Mouse (Mus musculus): Measurements from ENCODE around the gene 2810004N23Rik. TPM values are rescaled to one million over a fixed set of nuclear protein-coding genes. Genes with fewer than 3 reads are reported as not detected.

The 2810004N23Rik gene
- polyA plus RNA-seq, 1 experiment from 2014 or later: 41.9 TPM

GRCm38 (mm10) chr8:124831941-124832340 lies 31.0 kb downstream of the 2810004N23Rik start:
- 58% methylated on average over 6 of the region's 6 CpGs for whole genome bisulfite sequencing
- Histone ChIP-seq H3K9ac (ENCODE audit: low read length) (no peak overlapping the region), H3K36me3 (ENCODE audit: control insufficient read depth, insufficient read depth, low read length) (no peaks in the 10 kb centered on the region), H3K27me3 (ENCODE audit: control insufficient read depth, insufficient read depth, low read length) (no peaks in the 10 kb centered on the region), H3K4me1 (ENCODE audit: control insufficient read depth in 2 of 2, insufficient read depth in 2 of 2, low read length in 2 of 2) (peaks cover 16 to 19% of the 10 kb centered on the region in 2 experiments), H3K9me3 (ENCODE audit: control insufficient read depth, low read length) (no peaks in the 10 kb centered on the region), H3K4me2 (ENCODE audit: low read length) (no peak overlapping the region), H3K27ac (replicated peaks in 1 of 2; ENCODE audit: control insufficient read depth in 1 of 2, insufficient read depth in 1 of 2, low read depth in 2 of 2, low read length in 2 of 2) (no peak overlapping the region), H3K4me3 (ENCODE audit: control insufficient read depth in 1 of 2, insufficient read depth in 1 of 2, low read depth in 1 of 2, low read length in 2 of 2) (no peak overlapping the region)
- ATAC-seq (ENCODE audit: insufficient number of reproducible peaks, insufficient read depth, low FRiP score, low read depth): no peak

GRCm38 (mm10) chr8:124831531-124831930 lies 31.4 kb downstream of the 2810004N23Rik start:
- Histone ChIP-seq H3K4me2 (ENCODE audit: low read length) (no peak overlapping the region), H3K4me3 (ENCODE audit: control insufficient read depth in 1 of 2, insufficient read depth in 1 of 2, low read depth in 1 of 2, low read length in 2 of 2) (no peak overlapping the region), H3K27ac (replicated peaks in 1 of 2; ENCODE audit: control insufficient read depth in 1 of 2, insufficient read depth in 1 of 2, low read depth in 2 of 2, low read length in 2 of 2) (no peak overlapping the region), H3K4me1 (ENCODE audit: control insufficient read depth in 2 of 2, insufficient read depth in 2 of 2, low read length in 2 of 2) (peaks cover 16 to 19% of the 10 kb centered on the region in 2 experiments), H3K9ac (ENCODE audit: low read length) (no peak overlapping the region), H3K27me3 (ENCODE audit: control insufficient read depth, insufficient read depth, low read length) (no peaks in the 10 kb centered on the region), H3K9me3 (ENCODE audit: control insufficient read depth, low read length) (no peaks in the 10 kb centered on the region), H3K36me3 (ENCODE audit: control insufficient read depth, insufficient read depth, low read length) (no peaks in the 10 kb centered on the region)
- WGBS: 76% methylated on average over 6 of the region's 6 CpGs
- no peak for ATAC-seq (ENCODE audit: insufficient number of reproducible peaks, insufficient read depth, low FRiP score, low read depth)

- Histone ChIP-seq H3K27me3 (ENCODE audit: control insufficient read depth, insufficient read depth, low read length) (no peaks in the 10 kb centered on the region), H3K4me3 (ENCODE audit: control insufficient read depth in 1 of 2, insufficient read depth in 1 of 2, low read depth in 1 of 2, low read length in 2 of 2) (no peak overlapping the region), H3K4me2 (ENCODE audit: low read length) (no peak overlapping the region), H3K9ac (ENCODE audit: low read length) (no peak overlapping the region), H3K9me3 (ENCODE audit: control insufficient read depth, low read length) (no peaks in the 10 kb centered on the region), H3K27ac (replicated peaks in 1 of 2; ENCODE audit: control insufficient read depth in 1 of 2, insufficient read depth in 1 of 2, low read depth in 2 of 2, low read length in 2 of 2) (no peak overlapping the region), H3K4me1 (ENCODE audit: control insufficient read depth in 2 of 2, insufficient read depth in 2 of 2, low read length in 2 of 2) (peaks cover 16 to 19% of the 10 kb centered on the region in 2 experiments), H3K36me3 (ENCODE audit: control insufficient read depth, insufficient read depth, low read length) (no peaks in the 10 kb centered on the region)
- 75% methylated on average over 13 of the region's 13 CpGs for WGBS
- no peak for ATAC-seq (ENCODE audit: insufficient number of reproducible peaks, insufficient read depth, low FRiP score, low read depth)
Measured at GRCm38 (mm10) chr8:124830050-124830449, 32.9 kb downstream of the 2810004N23Rik start.

- Histone ChIP-seq H3K4me1 (ENCODE audit: control insufficient read depth in 2 of 2, insufficient read depth in 2 of 2, low read length in 2 of 2) (peaks cover 11 to 13% of the 10 kb centered on the region in 2 experiments), H3K9ac (ENCODE audit: low read length) (no peak overlapping the region), H3K4me2 (ENCODE audit: low read length) (no peak overlapping the region), H3K4me3 (ENCODE audit: control insufficient read depth in 1 of 2, insufficient read depth in 1 of 2, low read depth in 1 of 2, low read length in 2 of 2) (no peak overlapping the region), H3K9me3 (ENCODE audit: control insufficient read depth, low read length) (no peaks in the 10 kb centered on the region), H3K27ac (replicated peaks in 1 of 2; ENCODE audit: control insufficient read depth in 1 of 2, insufficient read depth in 1 of 2, low read depth in 2 of 2, low read length in 2 of 2) (no peak overlapping the region), H3K27me3 (ENCODE audit: control insufficient read depth, insufficient read depth, low read length) (no peaks in the 10 kb centered on the region), H3K36me3 (ENCODE audit: control insufficient read depth, insufficient read depth, low read length) (no peaks in the 10 kb centered on the region)
- 80% methylated on average over 24 of the region's 24 CpGs for WGBS
- ATAC-seq (ENCODE audit: insufficient number of reproducible peaks, insufficient read depth, low FRiP score, low read depth): no peak
Measured at GRCm38 (mm10) chr8:124828561-124829240, 34.2 kb downstream of the 2810004N23Rik start.

- Histone ChIP-seq H3K4me2 (ENCODE audit: low read length) (no peak overlapping the region), H3K4me1 (ENCODE audit: control insufficient read depth in 2 of 2, insufficient read depth in 2 of 2, low read length in 2 of 2) (peaks cover 4% of the 10 kb centered on the region in 2 experiments; a peak in 3 of 4 replicates), H3K36me3 (ENCODE audit: control insufficient read depth, insufficient read depth, low read length) (no peaks in the 10 kb centered on the region), H3K9me3 (ENCODE audit: control insufficient read depth, low read length) (no peaks in the 10 kb centered on the region), H3K9ac (ENCODE audit: low read length) (no peak overlapping the region), H3K27me3 (ENCODE audit: control insufficient read depth, insufficient read depth, low read length) (no peaks in the 10 kb centered on the region), H3K4me3 (ENCODE audit: control insufficient read depth in 1 of 2, insufficient read depth in 1 of 2, low read depth in 1 of 2, low read length in 2 of 2) (no peak overlapping the region), H3K27ac (replicated peaks in 1 of 2; ENCODE audit: control insufficient read depth in 1 of 2, insufficient read depth in 1 of 2, low read depth in 2 of 2, low read length in 2 of 2) (no peak overlapping the region)
- no peak for ATAC-seq (ENCODE audit: insufficient number of reproducible peaks, insufficient read depth, low FRiP score, low read depth)
- 2% methylated on average over 5 of the region's 5 CpGs for WGBS
Measured at GRCm38 (mm10) chr8:124827387-124827786, 35.5 kb downstream of the 2810004N23Rik start.

GRCm38 (mm10) chr8:124826658-124827057 lies 36.3 kb downstream of the 2810004N23Rik start:
- Histone ChIP-seq H3K4me2 (ENCODE audit: low read length) (no peak overlapping the region), H3K9me3 (ENCODE audit: control insufficient read depth, low read length) (no peaks in the 10 kb centered on the region), H3K4me1 (ENCODE audit: control insufficient read depth in 2 of 2, insufficient read depth in 2 of 2, low read length in 2 of 2) (peaks cover 4% of the 10 kb centered on the region in 2 experiments; a peak in 3 of 4 replicates), H3K4me3 (ENCODE audit: control insufficient read depth in 1 of 2, insufficient read depth in 1 of 2, low read depth in 1 of 2, low read length in 2 of 2) (no peak overlapping the region), H3K27me3 (ENCODE audit: control insufficient read depth, insufficient read depth, low read length) (no peaks in the 10 kb centered on the region), H3K27ac (replicated peaks in 1 of 2; ENCODE audit: control insufficient read depth in 1 of 2, insufficient read depth in 1 of 2, low read depth in 2 of 2, low read length in 2 of 2) (no peak overlapping the region), H3K9ac (ENCODE audit: low read length) (no peak overlapping the region), H3K36me3 (ENCODE audit: control insufficient read depth, insufficient read depth, low read length) (no peaks in the 10 kb centered on the region)
- 35% methylated on average over 7 of the region's 7 CpGs for WGBS
- ATAC-seq (ENCODE audit: insufficient number of reproducible peaks, insufficient read depth, low FRiP score, low read depth): no peak

- Histone ChIP-seq H3K9me3 (ENCODE audit: control insufficient read depth, low read length) (no peaks in the 10 kb centered on the region), H3K27me3 (ENCODE audit: control insufficient read depth, insufficient read depth, low read length) (no peaks in the 10 kb centered on the region), H3K36me3 (ENCODE audit: control insufficient read depth, insufficient read depth, low read length) (no peaks in the 10 kb centered on the region), H3K4me1 (ENCODE audit: control insufficient read depth in 2 of 2, insufficient read depth in 2 of 2, low read length in 2 of 2) (peaks cover 4 to 8% of the 10 kb centered on the region in 2 experiments; a peak in 3 of 4 replicates), H3K4me2 (ENCODE audit: low read length) (no peak overlapping the region), H3K9ac (ENCODE audit: low read length) (no peak overlapping the region), H3K27ac (replicated peaks in 1 of 2; ENCODE audit: control insufficient read depth in 1 of 2, insufficient read depth in 1 of 2, low read depth in 2 of 2, low read length in 2 of 2) (no peak overlapping the region), H3K4me3 (ENCODE audit: control insufficient read depth in 1 of 2, insufficient read depth in 1 of 2, low read depth in 1 of 2, low read length in 2 of 2) (no peak overlapping the region)
- WGBS: 77% methylated on average over 6 of the region's 6 CpGs
- no peak for ATAC-seq (ENCODE audit: insufficient number of reproducible peaks, insufficient read depth, low FRiP score, low read depth)
Measured at GRCm38 (mm10) chr8:124823497-124823896, 39.4 kb downstream of the 2810004N23Rik start.

GRCm38 (mm10) chr8:124820125-124820524 lies 42.8 kb downstream of the 2810004N23Rik start:
- ATAC-seq (ENCODE audit: insufficient number of reproducible peaks, insufficient read depth, low FRiP score, low read depth): no peak
- H3K4me2 ChIP-seq (ENCODE audit: low read length): no peak overlapping the region
- H3K9me3 ChIP-seq (ENCODE audit: control insufficient read depth, low read length): peaks cover 7% of the 10 kb centered on the region
- H3K27ac ChIP-seq (replicated peaks in 1 of 2; ENCODE audit: control insufficient read depth in 1 of 2, insufficient read depth in 1 of 2, low read depth in 2 of 2, low read length in 2 of 2): no peak overlapping the region
- no peaks in the 10 kb centered on the region for H3K36me3 ChIP-seq (ENCODE audit: control insufficient read depth, insufficient read depth, low read length)
- H3K4me1 ChIP-seq (ENCODE audit: control insufficient read depth in 2 of 2, insufficient read depth in 2 of 2, low read length in 2 of 2): peaks cover 0 to 4% of the 10 kb centered on the region in 2 experiments; a peak in 1 of 4 replicates
- H3K27me3 ChIP-seq (ENCODE audit: control insufficient read depth, insufficient read depth, low read length): no peaks in the 10 kb centered on the region
- no peak overlapping the region for H3K9ac ChIP-seq (ENCODE audit: low read length)
- 35% methylated on average over 11 of the region's 11 CpGs for WGBS
- no peak overlapping the region for H3K4me3 ChIP-seq (ENCODE audit: control insufficient read depth in 1 of 2, insufficient read depth in 1 of 2, low read depth in 1 of 2, low read length in 2 of 2)

Measured in heart, embryonic 14.5 days (tissue).